In genomic region chr7:24315726-24316566, GRCm38 (mm10) we compare ENCODE assay signal across 8 mouse cellular contexts. TPM values are rescaled to one million over a fixed set of nuclear protein-coding genes. Genes with fewer than 3 reads are reported as not detected.
DNase-seq lines count a peak whose midpoint lies in the region; ATAC-seq and TF ChIP-seq lines count a peak whose summit lies in the region.

No protein-coding gene starts in this region.

- H3K27me3 ChIP-seq in E14TG2a.4 (ENCODE audit: insufficient read depth, low read length), result no peaks in the 10 kb centered on the region
- no peaks in the 10 kb centered on the region for H3K27me3 ChIP-seq in midbrain, embryonic 11.5 days (ENCODE audit: control insufficient read depth, insufficient read depth, low read length)

- no peak for TF ChIP-seq CTCF in E14TG2a.4 (conservative IDR thresholded peaks at IDR 0.05; ENCODE audit: low read length)

- peaks cover 6% of the 10 kb centered on the region for H3K4me1 ChIP-seq in E14TG2a.4 (replicated peaks; ENCODE audit: low read depth, low read length)
- H3K4me1 ChIP-seq in midbrain, embryonic 11.5 days (ENCODE audit: control insufficient read depth, insufficient read depth, low read length), result peaks cover 9% of the 10 kb centered on the region

- peak overlapping the region; percentile 85 for H3K9ac ChIP-seq in midbrain, embryonic 11.5 days (ENCODE audit: low read length)

- H3K36me3 ChIP-seq in E14TG2a.4 (ENCODE audit: insufficient read depth, low read length), result peaks cover 5% of the 10 kb centered on the region
- peaks cover 5% of the 10 kb centered on the region for H3K36me3 ChIP-seq in midbrain, embryonic 11.5 days (ENCODE audit: control insufficient read depth, insufficient read depth, low read length)

- DNase-seq in cerebellum, adult 11 months, result peak; percentile 39
- no peak for DNase-seq in cerebellum, adult 8-10 months
- peak; percentile 59 to 64 for DNase-seq in kidney, adult 8-10 months
- DNase-seq in midbrain, embryonic 11.5 days (ENCODE audit: low spot score, missing footprints), result no peak
- DNase-seq in urinary bladder, postnatal 10 days (ENCODE audit: low spot score), result no peak
- DNase-seq in frontal cortex, postnatal 25 days (ENCODE audit: low spot score in 2 of 2), result no peak

- peak overlapping the region; percentile 76 for H3K4me2 ChIP-seq in midbrain, embryonic 11.5 days

- peak overlapping the region; percentile 71 for H3K4me3 ChIP-seq in E14TG2a.4 (replicated peaks; ENCODE audit: low read length)
- H3K4me3 ChIP-seq in midbrain, embryonic 11.5 days (ENCODE audit: low read depth, low read length), result peak overlapping the region; percentile 59

- 33% methylated on average over 29 of the region's 29 CpGs for WGBS in midbrain, embryonic 11.5 days

- H3K27ac ChIP-seq in midbrain, embryonic 11.5 days (ENCODE audit: low read depth, low read length), result no peak overlapping the region

- ATAC-seq in erythroblast, adult 5-6 weeks (replicated peaks; ENCODE audit: low FRiP score, poor library complexity, severe bottlenecking), result peak; percentile 37
- no peak; the same call in 1 of the 2 replicates for ATAC-seq in midbrain, embryonic 11.5 days (ENCODE audit: low FRiP score)

- no peaks in the 10 kb centered on the region for H3K9me3 ChIP-seq in E14TG2a.4 (ENCODE audit: low read length)
- no peaks in the 10 kb centered on the region for H3K9me3 ChIP-seq in midbrain, embryonic 11.5 days (ENCODE audit: control insufficient read depth, low read length)

RNA-seq across cellular contexts. Expression of gene Zfp94, which starts 0.5 kb away (rescaled TPM):
- 1.0 TPM in 1 of 2 replicates, not detected in the other for total RNA-seq in erythroblast, adult 5-6 weeks (2015; ENCODE audit: low replicate concordance)
- total RNA-seq in erythroblast, adult 5-6 weeks (2017; ENCODE audit: low replicate concordance), result 0.34 and 1.3 TPM in 2 replicates
- 13.0 and 14.3 TPM in 2 replicates for polyA plus RNA-seq in midbrain, embryonic 11.5 days (2014; fragmentation: Nextera tagmentation; extraction: Ambion mirVana)

RNA-seq across cellular contexts. Expression of gene Zfp61, which starts 14.9 kb away (rescaled TPM):
- 1.2 and 2.1 TPM in 2 replicates for total RNA-seq in erythroblast, adult 5-6 weeks (2015; ENCODE audit: low replicate concordance)
- total RNA-seq in erythroblast, adult 5-6 weeks (2017; ENCODE audit: low replicate concordance), result 0.77 and 4.0 TPM in 2 replicates
- 37.1 and 40.8 TPM in 2 replicates for polyA plus RNA-seq in midbrain, embryonic 11.5 days (2014; fragmentation: Nextera tagmentation; extraction: Ambion mirVana)

RNA-seq across cellular contexts. Expression of gene Tescl, which starts 17.8 kb away (rescaled TPM):
- not detected in 2 replicates for total RNA-seq in erythroblast, adult 5-6 weeks (2015; ENCODE audit: low replicate concordance)
- not detected in 2 replicates for total RNA-seq in erythroblast, adult 5-6 weeks (2017; ENCODE audit: low replicate concordance)
- 0.26 TPM in 1 of 2 replicates, not detected in the other for polyA plus RNA-seq in midbrain, embryonic 11.5 days (2014; fragmentation: Nextera tagmentation; extraction: Ambion mirVana)

RNA-seq across cellular contexts. Expression of gene Lypd5, which starts 33.0 kb away (rescaled TPM):
- not detected in 2 replicates for total RNA-seq in erythroblast, adult 5-6 weeks (2015; ENCODE audit: low replicate concordance)
- not detected in 2 replicates for total RNA-seq in erythroblast, adult 5-6 weeks (2017; ENCODE audit: low replicate concordance)
- not detected in 2 replicates for polyA plus RNA-seq in midbrain, embryonic 11.5 days (2014; fragmentation: Nextera tagmentation; extraction: Ambion mirVana)

RNA-seq across cellular contexts. Expression of gene Zfp93, which starts 45.7 kb away (rescaled TPM):
- not detected in 2 replicates for total RNA-seq in erythroblast, adult 5-6 weeks (2015; ENCODE audit: low replicate concordance)
- total RNA-seq in erythroblast, adult 5-6 weeks (2017; ENCODE audit: low replicate concordance), result 0.70 TPM in 1 of 2 replicates, not detected in the other
- 7.1 and 8.8 TPM in 2 replicates for polyA plus RNA-seq in midbrain, embryonic 11.5 days (2014; fragmentation: Nextera tagmentation; extraction: Ambion mirVana)

Comparison
In these comparisons a context has a peak if more than half of its experiments do, and no peak if none do; other contexts are left out.
1. DNase-seq: peak in cerebellum, adult 11 months (single experiment) and kidney, adult 8-10 months (2 of 2); none in cerebellum, adult 8-10 months (single experiment), midbrain, embryonic 11.5 days (single experiment), urinary bladder, postnatal 10 days (single experiment) and frontal cortex, postnatal 25 days (0 of 2).